Mouse (Mus musculus): ENCODE data around the gene Taf10. TPM values are rescaled to one million over a fixed set of nuclear protein-coding genes. Genes with fewer than 3 reads are reported as not detected.

Taf10 gene
- polyA plus RNA-seq (2015; fragmentation: Nextera tagmentation; extraction: Ambion mirVana) = 101 and 105 TPM in 2 replicates

GRCm38 (mm10) chr7:105743926-105744590 is at the start of gene Taf10:
Gene Taf10 (minus strand): TSS chr7:105744361.
- WGBS = under 1% methylated on average over 67 of the region's 67 CpGs
- Histone ChIP-seq H3K36me3 (ENCODE audit: control insufficient read depth, insufficient read depth, low read length) (peaks cover 24% of the 10 kb centered on the region), H3K9me3 (ENCODE audit: control insufficient read depth, low read length) (no peaks in the 10 kb centered on the region), H3K4me1 (replicated peaks; ENCODE audit: control insufficient read depth, insufficient read depth, low read length) (peaks cover 14% of the 10 kb centered on the region), H3K4me2 (ENCODE audit: low read depth, low read length) (peak within 1 kb of the TSS; percentile 89), H3K27me3 (ENCODE audit: control insufficient read depth, insufficient read depth, low read depth, low read length) (no peaks in the 10 kb centered on the region), H3K4me3 (ENCODE audit: low read length) (peak within 1 kb of the TSS; percentile 74), H3K9ac (ENCODE audit: low read length) (peak within 1 kb of the TSS; percentile 83), H3K27ac (ENCODE audit: low read length) (peak within 1 kb of the TSS; percentile 66)
- ATAC-seq (ENCODE audit: low read depth) = peak; percentile 97

GRCm38 (mm10) chr7:105793701-105794100 is 49.5 kb upstream of the Taf10 start:
- WGBS = 79% methylated on average over 7 of the region's 7 CpGs
- no peak for ATAC-seq (ENCODE audit: low read depth)
- H3K27me3 ChIP-seq (ENCODE audit: control insufficient read depth, insufficient read depth, low read depth, low read length) = no peaks in the 10 kb centered on the region
- H3K27ac ChIP-seq (ENCODE audit: low read length) = no peak overlapping the region
- H3K4me3 ChIP-seq (ENCODE audit: low read length) = no peak overlapping the region
- no peaks in the 10 kb centered on the region for H3K4me1 ChIP-seq (replicated peaks; ENCODE audit: control insufficient read depth, insufficient read depth, low read length)
- no peak overlapping the region for H3K9ac ChIP-seq (ENCODE audit: low read length)
- H3K4me2 ChIP-seq (ENCODE audit: low read depth, low read length) = no peak overlapping the region
- H3K36me3 ChIP-seq (ENCODE audit: control insufficient read depth, insufficient read depth, low read length) = no peaks in the 10 kb centered on the region
- H3K9me3 ChIP-seq (ENCODE audit: control insufficient read depth, low read length) = no peaks in the 10 kb centered on the region

GRCm38 (mm10) chr7:105791147-105791546 is 47.0 kb upstream of the Taf10 start:
- peaks cover 12% of the 10 kb centered on the region for H3K4me1 ChIP-seq (replicated peaks; ENCODE audit: control insufficient read depth, insufficient read depth, low read length)
- ATAC-seq (ENCODE audit: low read depth) = no peak
- no peak overlapping the region for H3K27ac ChIP-seq (ENCODE audit: low read length)
- no peaks in the 10 kb centered on the region for H3K36me3 ChIP-seq (ENCODE audit: control insufficient read depth, insufficient read depth, low read length)
- H3K27me3 ChIP-seq (ENCODE audit: control insufficient read depth, insufficient read depth, low read depth, low read length) = no peaks in the 10 kb centered on the region; the same call in 1 of the 2 replicates
- no peaks in the 10 kb centered on the region for H3K9me3 ChIP-seq (ENCODE audit: control insufficient read depth, low read length)
- no peak overlapping the region for H3K9ac ChIP-seq (ENCODE audit: low read length)
- no peak overlapping the region for H3K4me3 ChIP-seq (ENCODE audit: low read length)
- no peak overlapping the region for H3K4me2 ChIP-seq (ENCODE audit: low read depth, low read length)
- 85% methylated on average over 1 of the region's 1 CpGs for WGBS

DNA sequence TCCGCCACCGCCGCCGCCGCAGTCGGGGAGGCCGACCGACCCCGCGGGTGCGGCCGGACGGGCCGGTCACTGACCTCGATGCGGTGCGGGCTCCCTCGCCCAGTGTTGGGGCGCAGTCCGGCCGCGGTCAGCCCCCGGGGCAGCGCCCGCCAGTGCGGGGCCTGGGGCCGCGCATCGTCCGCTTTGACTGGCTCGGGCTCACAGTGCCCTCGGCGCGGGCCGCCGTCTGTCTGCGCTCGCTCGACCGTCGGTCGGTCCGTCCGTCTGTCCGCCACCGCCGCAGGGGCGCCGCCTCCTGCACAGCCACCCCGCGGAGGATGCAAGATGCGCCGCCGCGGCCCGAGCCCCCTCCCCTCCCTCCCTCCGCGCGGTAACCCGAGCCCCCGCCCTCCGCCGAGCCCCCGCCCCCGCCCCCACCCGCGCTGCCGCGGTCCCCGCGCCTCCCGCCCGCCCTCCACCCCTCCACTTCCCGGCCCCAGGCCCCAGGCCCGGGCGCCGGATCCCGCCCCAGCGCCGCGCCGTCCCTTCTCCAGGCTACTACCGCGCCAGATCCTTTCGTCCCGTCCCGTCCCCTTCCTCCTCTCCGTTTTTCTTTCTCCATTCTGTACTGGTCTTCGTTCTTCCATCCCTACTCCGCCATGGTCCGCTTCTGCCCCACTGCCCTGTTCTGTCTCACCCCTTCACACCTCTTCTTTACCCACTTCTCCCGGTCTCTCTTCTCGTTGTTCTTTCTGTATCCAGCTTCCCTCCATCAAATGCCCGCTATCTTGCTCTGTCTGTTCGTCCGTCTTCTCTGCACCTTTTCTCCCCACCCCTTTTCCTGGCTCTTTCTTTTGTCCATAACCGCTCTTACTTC is 43.4 kb upstream of the Taf10 start, which contains the start of gene Dchs1:
TSS of gene Dchs1 (minus strand) at position 370 of the 856 bp plus-strand sequence.
- Histone ChIP-seq H3K4me2 (ENCODE audit: low read depth, low read length) (peak within 1 kb of the TSS; percentile 72), H3K9me3 (ENCODE audit: control insufficient read depth, low read length) (no peaks in the 10 kb centered on the region), H3K9ac (ENCODE audit: low read length) (peak within 1 kb of the TSS; percentile 88), H3K36me3 (ENCODE audit: control insufficient read depth, insufficient read depth, low read length) (no peaks in the 10 kb centered on the region), H3K4me3 (ENCODE audit: low read length) (peak within 1 kb of the TSS; percentile 77), H3K4me1 (replicated peaks; ENCODE audit: control insufficient read depth, insufficient read depth, low read length) (peaks cover 24% of the 10 kb centered on the region), H3K27me3 (ENCODE audit: control insufficient read depth, insufficient read depth, low read depth, low read length) (no peaks in the 10 kb centered on the region; the same call in 1 of the 2 replicates), H3K27ac (ENCODE audit: low read length) (peak within 1 kb of the TSS; percentile 82)
- ATAC-seq (ENCODE audit: low read depth) = peak; percentile 85
- WGBS = under 1% methylated on average over 40 of the region's 97 CpGs

DNA sequence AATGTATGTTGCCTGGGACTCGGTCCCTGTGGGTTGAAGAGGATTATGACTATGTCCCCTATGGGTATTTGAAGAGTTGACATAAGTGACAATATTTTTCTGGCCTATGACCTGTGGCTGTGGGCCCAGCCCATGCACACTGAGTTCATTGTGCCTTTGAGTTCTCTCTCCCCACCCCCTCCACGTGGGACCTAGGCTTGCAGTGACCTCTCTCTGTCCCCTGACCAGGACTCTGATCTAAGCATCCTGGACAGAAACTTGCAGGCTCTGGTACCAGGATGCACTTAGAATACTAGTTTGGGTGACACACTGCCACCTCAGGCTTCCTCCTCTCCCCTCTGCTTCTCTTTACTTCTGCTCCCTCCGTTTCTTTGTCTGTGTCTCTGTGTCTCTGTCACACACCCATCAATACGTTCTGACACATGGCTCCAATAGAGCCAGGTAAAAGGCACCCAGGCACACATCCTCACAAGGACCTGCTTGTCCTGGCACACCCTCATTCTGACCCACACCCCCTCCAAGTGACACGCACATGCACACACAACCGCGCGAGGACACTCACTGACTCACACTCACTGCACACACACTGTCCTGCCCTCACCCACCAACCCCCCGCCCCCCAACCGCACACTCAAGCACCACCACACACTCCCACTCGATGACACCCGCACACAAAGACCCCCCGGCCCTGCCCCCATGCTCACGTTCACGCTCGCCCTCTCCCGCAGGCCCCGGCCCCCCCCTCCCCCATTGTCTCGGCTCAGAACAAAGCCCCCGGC is 42.5 kb upstream of the Taf10 start:
- peak overlapping the region; percentile 88 for H3K9ac ChIP-seq (ENCODE audit: low read length)
- H3K4me3 ChIP-seq (ENCODE audit: low read length) = peak overlapping the region; percentile 77
- peak overlapping the region; percentile 82 for H3K27ac ChIP-seq (ENCODE audit: low read length)
- no peaks in the 10 kb centered on the region; the same call in 1 of the 2 replicates for H3K27me3 ChIP-seq (ENCODE audit: control insufficient read depth, insufficient read depth, low read depth, low read length)
- peak; percentile 65 for ATAC-seq (ENCODE audit: low read depth)
- peaks cover 1% of the 10 kb centered on the region; the same call in 1 of the 2 replicates for H3K36me3 ChIP-seq (ENCODE audit: control insufficient read depth, insufficient read depth, low read length)
- WGBS = 3% methylated on average over 20 of the region's 20 CpGs
- peak overlapping the region; percentile 72 for H3K4me2 ChIP-seq (ENCODE audit: low read depth, low read length)
- H3K4me1 ChIP-seq (replicated peaks; ENCODE audit: control insufficient read depth, insufficient read depth, low read length) = peaks cover 24% of the 10 kb centered on the region
- H3K9me3 ChIP-seq (ENCODE audit: control insufficient read depth, low read length) = no peaks in the 10 kb centered on the region

DNA sequence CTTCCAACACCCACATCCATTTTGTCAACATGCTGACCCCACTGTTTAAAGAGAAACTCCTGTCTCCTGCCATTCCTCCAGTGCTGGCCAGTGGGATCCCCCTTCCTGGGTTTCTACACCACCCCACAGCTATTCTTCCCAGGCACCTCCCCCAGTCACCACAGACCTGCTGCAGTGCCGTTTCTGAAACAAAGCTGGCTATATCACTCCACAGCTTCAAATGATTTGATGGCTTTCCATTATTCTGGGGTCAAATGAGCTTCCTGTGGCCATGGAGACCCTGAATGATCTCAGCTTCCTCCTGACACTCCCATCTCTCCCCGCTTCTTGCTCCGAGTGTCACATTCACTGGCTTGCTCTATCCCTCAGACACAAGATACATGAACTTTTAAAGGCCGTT is 40.4 kb upstream of the Taf10 start:
- Histone ChIP-seq H3K36me3 (ENCODE audit: control insufficient read depth, insufficient read depth, low read length) (peaks cover 8% of the 10 kb centered on the region; the same call in 1 of the 2 replicates), H3K9me3 (ENCODE audit: control insufficient read depth, low read length) (no peaks in the 10 kb centered on the region), H3K27me3 (ENCODE audit: control insufficient read depth, insufficient read depth, low read depth, low read length) (no peaks in the 10 kb centered on the region; the same call in 1 of the 2 replicates), H3K4me1 (replicated peaks; ENCODE audit: control insufficient read depth, insufficient read depth, low read length) (peaks cover 24% of the 10 kb centered on the region), H3K27ac (ENCODE audit: low read length) (no peak overlapping the region), H3K9ac (ENCODE audit: low read length) (no peak overlapping the region), H3K4me2 (ENCODE audit: low read depth, low read length) (no peak overlapping the region), H3K4me3 (ENCODE audit: low read length) (no peak overlapping the region)
- no peak for ATAC-seq (ENCODE audit: low read depth)
- 32% methylated on average over 4 of the region's 4 CpGs for WGBS

- Histone ChIP-seq H3K9ac (ENCODE audit: low read length) (no peak overlapping the region), H3K27me3 (ENCODE audit: control insufficient read depth, insufficient read depth, low read depth, low read length) (no peaks in the 10 kb centered on the region; the same call in 1 of the 2 replicates), H3K9me3 (ENCODE audit: control insufficient read depth, low read length) (no peaks in the 10 kb centered on the region), H3K4me1 (replicated peaks; ENCODE audit: control insufficient read depth, insufficient read depth, low read length) (peaks cover 30% of the 10 kb centered on the region), H3K27ac (ENCODE audit: low read length) (no peak overlapping the region), H3K4me2 (ENCODE audit: low read depth, low read length) (no peak overlapping the region), H3K36me3 (ENCODE audit: control insufficient read depth, insufficient read depth, low read length) (peaks cover 8% of the 10 kb centered on the region; the same call in 1 of the 2 replicates), H3K4me3 (ENCODE audit: low read length) (no peak overlapping the region)
- no peak for ATAC-seq (ENCODE audit: low read depth)
- 57% methylated on average over 4 of the region's 4 CpGs for WGBS
Measured at GRCm38 (mm10) chr7:105783861-105784260, 39.7 kb upstream of the Taf10 start.

DNA sequence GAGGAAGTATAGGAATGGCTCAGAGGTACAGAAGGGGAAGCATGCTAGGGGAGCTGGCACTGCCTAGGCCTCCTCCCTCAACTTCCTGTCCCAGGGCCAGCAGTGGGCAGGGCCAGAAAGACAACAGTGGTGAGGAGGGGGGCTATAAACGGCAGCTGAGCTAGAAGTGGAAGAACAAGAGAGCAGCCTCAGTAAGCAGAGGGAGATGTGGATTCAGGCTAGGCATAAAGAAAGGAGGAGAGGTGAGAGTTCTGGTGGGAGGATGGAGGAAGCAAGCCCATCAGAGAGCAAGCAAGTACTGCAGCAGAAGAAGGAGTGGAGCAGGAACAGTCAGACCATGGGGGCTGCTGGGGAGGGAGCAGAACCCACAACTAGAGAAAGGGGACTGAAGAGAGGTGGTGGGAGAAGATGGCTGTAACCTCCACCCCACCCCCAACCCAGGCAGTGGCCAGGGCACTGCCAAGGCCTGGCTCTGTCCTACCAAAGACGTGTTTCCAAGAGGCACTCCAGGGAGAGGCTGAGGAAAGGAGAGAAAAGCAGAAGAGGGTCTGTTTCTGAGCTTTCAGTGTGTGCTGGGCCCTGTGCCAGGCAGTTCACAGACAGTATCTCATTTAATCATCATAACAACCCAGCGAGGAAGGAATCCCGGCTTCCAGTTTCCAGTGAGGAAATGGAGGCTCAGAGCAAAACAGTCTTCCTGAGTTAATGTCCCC is 34.5 kb upstream of the Taf10 start:
- peak overlapping the region; percentile 12; the same call in 1 of the 2 replicates for H3K4me3 ChIP-seq (ENCODE audit: low read length)
- H3K27ac ChIP-seq (ENCODE audit: low read length) = peak overlapping the region; percentile 94
- H3K36me3 ChIP-seq (ENCODE audit: control insufficient read depth, insufficient read depth, low read length) = peaks cover 8% of the 10 kb centered on the region; the same call in 1 of the 2 replicates
- WGBS = 24% methylated on average over 4 of the region's 4 CpGs
- peak; percentile 90 for ATAC-seq (ENCODE audit: low read depth)
- peak overlapping the region; percentile 45 for H3K4me2 ChIP-seq (ENCODE audit: low read depth, low read length)
- peak overlapping the region; percentile 57 for H3K9ac ChIP-seq (ENCODE audit: low read length)
- H3K9me3 ChIP-seq (ENCODE audit: control insufficient read depth, low read length) = no peaks in the 10 kb centered on the region
- peaks cover 33% of the 10 kb centered on the region for H3K4me1 ChIP-seq (replicated peaks; ENCODE audit: control insufficient read depth, insufficient read depth, low read length)
- H3K27me3 ChIP-seq (ENCODE audit: control insufficient read depth, insufficient read depth, low read depth, low read length) = no peaks in the 10 kb centered on the region

Data from lung, embryonic 16.5 days (tissue).